Mouse (Mus musculus): ENCODE data around the gene Ltbp4.

GRCm38 (mm10) chr7:27357595-27357978 is 20.1 kb upstream of the Ltbp4 start:
- TF ChIP-seq ZNF384 (IDR thresholded peaks at IDR 0.05; ENCODE audit: low read depth, low read length) (no peak), ZC3H11A (IDR thresholded peaks at IDR 0.05; ENCODE audit: borderline replicate concordance, low read depth, low read length) (no peak)

All from ES-E14 (cell line).